Mouse (Mus musculus) liver, adult 2 months (tissue): ENCODE results near the gene Nbl1.

Experiments used
- CTCF ChIP-seq: fragments of 200-500 bp; IDR thresholded peaks from 2 replicates; pipeline ENCODE4 v1.5.1; 2011; ENCODE audit warnings: low read depth, low read length, control low read depth
- POLR2A ChIP-seq: fragments of 200-500 bp; IDR thresholded peaks from 2 replicates; pipeline ENCODE4 v1.6.1; 2011; ENCODE audit warnings: low read length, control low read depth; ENCODE audit not compliant: insufficient read depth; ENCODE audit errors: extremely low read depth

- no peak for TF ChIP-seq CTCF
- no peak for TF ChIP-seq POLR2A
These were observed 32.1 kb upstream of the Nbl1 start for GRCm38 (mm10) chr4:139124940-139125339.
